Mouse (Mus musculus) forebrain, postnatal 0 days (tissue): ENCODE results near the gene Gcdh. TPM values are rescaled to one million over a fixed set of nuclear protein-coding genes. Genes with fewer than 3 reads are reported as not detected.

Experiments used
- ATAC-seq: fragments of 200-750 bp; cut with Nextera tagmentation; 2 replicates; pipeline ENCODE4 v1.8.0; 2017; ENCODE audit warnings: mild to moderate bottlenecking, moderate library complexity
- DNase-seq: peaks from one replicate; pipeline ENCODE4 v3.0.0-alpha.2; 2015
- H3K27ac ChIP-seq: fragments of 300-500 bp; sonication (generic); 2 replicates; pipeline ENCODE4 v1.5.1; 2014; ENCODE audit warnings: low read depth, mild to moderate bottlenecking, antibody characterized with exemption, low read length, moderate library complexity, mixed read lengths
- H3K27me3 ChIP-seq: fragments of 300-500 bp; sonication (generic); 2 replicates; pipeline ENCODE4 v1.6.1; 2014; ENCODE audit warnings: mild to moderate bottlenecking, low read length, mixed read lengths; ENCODE audit not compliant: insufficient read depth
- H3K36me3 ChIP-seq: fragments of 300-500 bp; sonication (generic); 2 replicates; pipeline ENCODE4 v1.6.1; 2014; ENCODE audit warnings: mild to moderate bottlenecking, moderate library complexity; ENCODE audit not compliant: insufficient read depth
- H3K4me1 ChIP-seq: fragments of 300-500 bp; sonication (generic); 2 replicates; pipeline ENCODE4 v1.6.1; 2014; ENCODE audit warnings: antibody characterized with exemption; ENCODE audit not compliant: insufficient read depth
- H3K4me2 ChIP-seq: fragments of 300-500 bp; sonication (generic); 2 replicates; pipeline ENCODE4 v1.6.1; 2014; ENCODE audit warnings: low read depth, mild to moderate bottlenecking, moderate library complexity
- H3K4me3 ChIP-seq: fragments of 300-500 bp; sonication (generic); 2 replicates; pipeline ENCODE4 v1.5.1; 2014; ENCODE audit warnings: low read depth, low read length, mixed read lengths
- H3K9ac ChIP-seq: fragments of 300-500 bp; sonication (generic); 2 replicates; pipeline ENCODE4 v1.6.1; 2014; ENCODE audit warnings: mild to moderate bottlenecking
- H3K9me3 ChIP-seq: fragments of 300-500 bp; sonication (generic); 2 replicates; pipeline ENCODE4 v1.6.1; 2016; ENCODE audit warnings: low read length
- CTCF ChIP-seq: sonication (generic); IDR thresholded peaks from 2 replicates; pipeline ENCODE4 v1.5.1; 2016; ENCODE audit warnings: antibody characterized with exemption, control low read depth, low read depth
- WGBS: fragments of 180-500 bp; shearing (Covaris S2); extraction: QIAGEN DNeasy Blood & Tissue Kit; methylation state at CpG from one replicate; pipeline ENCODE4 v1.1.7; 2014; 5-methylcytosine and 5-hydroxymethylcytosine counted together
- polyA plus RNA-seq: library from polyadenylated mRNA; unstranded; fragments of >200 nt; fragmentation: Nextera tagmentation; extraction: Ambion mirVana; gene quantifications from 2 replicates; pipeline ENCODE4 v1.2.1, GENCODE M21; 2015
- total RNA-seq: library from RNA; depleted of rRNA; stranded (reverse); fragments of >200 nt; gene quantifications from 2 replicates; pipeline ENCODE4 v1.2.3, GENCODE M21; 2014

Gene Gcdh
- total and polyA plus RNA-seq, 2 experiments from 2014 or later: 27.5 to 28.9 TPM

- peak; percentile 99 for ATAC-seq
- H3K9me3 ChIP-seq: no peaks in the 10 kb centered on the region
- H3K4me1 ChIP-seq: peaks cover 11% of the 10 kb centered on the region
- 1% methylated on average over 55 of the region's 55 CpGs for whole genome bisulfite sequencing
- peak within 1 kb of the TSS; percentile 83 for H3K4me3 ChIP-seq
- peak within 1 kb of the TSS; percentile 90 for H3K4me2 ChIP-seq
- H3K36me3 ChIP-seq: peaks cover 33% of the 10 kb centered on the region
- TF ChIP-seq CTCF: peak; percentile 51
- DNase-seq: peak; percentile 100
- no peaks in the 10 kb centered on the region for H3K27me3 ChIP-seq
- H3K27ac ChIP-seq: peak within 1 kb of the TSS; percentile 87
- peak within 1 kb of the TSS; percentile 97 for H3K9ac ChIP-seq
These were observed 46.8 kb downstream of the Gcdh start, which contains the start of gene Calr for GRCm38 (mm10) chr8:84846722-84847572. TSS of gene Calr (minus strand) at chr8:84846934.

DNA sequence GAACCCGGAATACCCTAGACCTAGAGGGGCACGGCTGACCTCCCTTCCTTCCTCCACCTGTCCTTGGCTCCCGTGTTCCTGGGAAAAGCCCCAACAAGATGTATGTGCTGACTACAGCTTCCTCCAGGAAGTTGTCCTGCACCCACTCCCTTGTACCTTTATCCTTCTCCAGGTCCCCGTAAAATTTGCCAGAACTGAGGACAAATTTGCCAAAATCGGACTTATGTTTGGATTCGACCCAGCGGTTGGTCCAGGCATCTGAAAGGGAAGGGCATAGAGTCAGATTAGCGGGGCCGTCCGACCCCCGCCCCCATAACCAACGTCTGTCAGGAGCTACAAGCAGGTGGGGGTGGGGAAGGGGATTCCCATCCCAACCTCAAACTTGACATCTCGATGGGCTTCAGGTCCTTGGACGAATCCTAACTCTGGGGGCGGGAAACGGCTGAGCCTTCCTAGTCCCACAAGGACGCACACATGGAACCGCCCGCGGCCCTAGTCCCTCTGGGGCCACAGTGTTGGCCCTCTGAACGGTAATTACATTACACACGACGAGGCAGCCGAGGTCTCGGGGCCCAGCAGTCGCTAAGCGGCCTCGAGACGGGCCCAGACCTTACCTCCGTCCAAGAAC is 47.5 kb downstream of the Gcdh start:
- peak; percentile 23 for ATAC-seq
- H3K9ac ChIP-seq: peak overlapping the region; percentile 97
- H3K9me3 ChIP-seq: no peaks in the 10 kb centered on the region
- no peak for DNase-seq
- peak overlapping the region; percentile 87 for H3K27ac ChIP-seq
- no peak for TF ChIP-seq CTCF
- no peaks in the 10 kb centered on the region for H3K27me3 ChIP-seq
- H3K4me2 ChIP-seq: peak overlapping the region; percentile 90
- H3K4me3 ChIP-seq: peak overlapping the region; percentile 83
- peaks cover 40% of the 10 kb centered on the region for H3K36me3 ChIP-seq
- WGBS: under 1% methylated on average over 30 of the region's 30 CpGs
- peaks cover 11% of the 10 kb centered on the region for H3K4me1 ChIP-seq

- H3K4me3 ChIP-seq: peak overlapping the region; percentile 83
- no peaks in the 10 kb centered on the region for H3K27me3 ChIP-seq
- peaks cover 11% of the 10 kb centered on the region for H3K4me1 ChIP-seq
- peaks cover 42% of the 10 kb centered on the region for H3K36me3 ChIP-seq
- no peaks in the 10 kb centered on the region for H3K9me3 ChIP-seq
- peak overlapping the region; percentile 90 for H3K4me2 ChIP-seq
- peak overlapping the region; percentile 97 for H3K9ac ChIP-seq
- DNase-seq: peak; percentile 31
- WGBS: 10% methylated on average over 12 of the region's 12 CpGs
- peak; percentile 59 for TF ChIP-seq CTCF
- peak overlapping the region; percentile 87 for H3K27ac ChIP-seq
- no peak for ATAC-seq
These were observed 48.2 kb downstream of the Gcdh start for GRCm38 (mm10) chr8:84845355-84846093.

- WGBS: 92% methylated on average over 9 of the region's 9 CpGs
These were observed 49.2 kb downstream of the Gcdh start for GRCm38 (mm10) chr8:84844397-84845070.

GRCm38 (mm10) chr8:84841514-84841913 is 52.2 kb downstream of the Gcdh start:
- Histone ChIP-seq H3K27me3 (no peaks in the 10 kb centered on the region), H3K4me3 (no peak overlapping the region), H3K36me3 (peaks cover 64% of the 10 kb centered on the region), H3K27ac (no peak overlapping the region), H3K9me3 (no peaks in the 10 kb centered on the region), H3K4me2 (no peak overlapping the region), H3K4me1 (peaks cover 16% of the 10 kb centered on the region), H3K9ac (no peak overlapping the region)
- TF ChIP-seq CTCF: no peak
- DNase-seq: no peak
- WGBS: 72% methylated on average over 1 of the region's 1 CpGs
- ATAC-seq: no peak

More at GRCm38 (mm10) chr8:84844397-84845070, 49.2 kb downstream of the Gcdh start:
- Histone ChIP-seq H3K4me3 (peak overlapping the region; percentile 83; the same call in 1 of the 2 replicates), H3K4me2 (peak overlapping the region; percentile 90), H3K9ac (no peak overlapping the region), H3K27me3 (no peaks in the 10 kb centered on the region), H3K36me3 (peaks cover 42% of the 10 kb centered on the region), H3K4me1 (peaks cover 14% of the 10 kb centered on the region), H3K9me3 (no peaks in the 10 kb centered on the region), H3K27ac (no peak overlapping the region)
- ATAC-seq (no peak), DNase-seq (no peak)
- no peak for TF ChIP-seq CTCF

DNA sequence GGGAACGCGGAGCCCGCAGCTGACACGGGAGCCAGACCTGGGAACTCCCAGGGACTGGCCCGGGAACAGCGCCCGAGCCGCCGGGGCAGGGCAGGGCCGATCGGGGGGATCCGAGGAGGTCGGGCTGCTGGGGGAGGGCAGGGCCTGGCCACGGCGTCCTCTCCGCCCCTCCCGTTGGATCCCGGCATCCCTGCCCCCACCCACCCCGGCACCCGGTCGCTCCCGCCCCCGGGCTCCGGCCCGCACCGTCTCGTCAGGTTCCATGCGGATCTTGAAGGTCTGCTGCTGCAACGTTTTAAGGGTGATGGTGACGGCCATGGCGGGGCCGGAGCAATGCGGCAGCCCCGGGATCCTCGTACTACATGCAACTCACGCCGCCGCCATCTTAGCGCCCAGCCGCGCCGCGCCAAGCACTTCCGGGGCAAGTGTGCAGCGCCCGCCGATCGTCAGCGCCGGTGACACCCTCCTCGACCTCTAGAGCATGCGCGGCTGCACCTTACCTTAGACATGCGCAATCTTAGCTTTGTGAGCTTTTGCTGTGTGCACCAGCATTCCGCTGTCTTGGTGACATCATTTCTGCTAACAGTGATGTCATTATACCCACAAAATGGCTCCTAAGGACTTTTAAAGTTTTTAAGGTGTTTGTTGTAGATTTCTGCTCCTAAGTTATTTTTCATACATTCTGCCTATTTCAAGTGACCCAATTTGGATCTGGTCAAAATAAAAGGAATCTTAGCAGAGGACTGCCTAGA is 53.3 kb downstream of the Gcdh start, which contains the start of gene Rad23a:
Gene Rad23a (minus strand): TSS at position 418 of the 752 bp plus-strand sequence.
- TF ChIP-seq CTCF: no peak
- 2% methylated on average over 54 of the region's 55 CpGs for WGBS

More for the DNA sequence above, 53.3 kb downstream of the Gcdh start, which contains the start of gene Rad23a:
- Histone ChIP-seq H3K27me3 (no peaks in the 10 kb centered on the region), H3K4me2 (peak within 1 kb of the TSS; percentile 85), H3K9ac (peak within 1 kb of the TSS; percentile 88), H3K4me1 (peaks cover 19% of the 10 kb centered on the region), H3K9me3 (no peaks in the 10 kb centered on the region), H3K4me3 (peak within 1 kb of the TSS; percentile 84), H3K36me3 (peaks cover 73% of the 10 kb centered on the region), H3K27ac (peak within 1 kb of the TSS; percentile 84)
- peak; percentile 99 for ATAC-seq
- DNase-seq: peak; percentile 97
